Mouse (Mus musculus) natural killer cell, adult 2 months (primary cell): Measurements from ENCODE around the gene Lrtm2.
A peak's percentile ranks its signal among the peaks of the same experiment; 100 is the strongest.
"Not testable (repeated sequence)": the region's sequence is repeated elsewhere in the genome, so short reads cannot be mapped to it uniquely, and the experiment has no call there.

Experiments
- DNase-seq, 2 experiments: peaks; one replicate each; pipeline ENCODE4 v3.0.0; 2022; ENCODE audit warnings: low spot score in 2 of 2

The Lrtm2 gene

GRCm38 (mm10) chr6:119330506-119330905 lies at the start of gene Lrtm2:
TSS of gene Lrtm2 (minus strand) at chr6:119330766.
- DNase-seq = no peak

DNA sequence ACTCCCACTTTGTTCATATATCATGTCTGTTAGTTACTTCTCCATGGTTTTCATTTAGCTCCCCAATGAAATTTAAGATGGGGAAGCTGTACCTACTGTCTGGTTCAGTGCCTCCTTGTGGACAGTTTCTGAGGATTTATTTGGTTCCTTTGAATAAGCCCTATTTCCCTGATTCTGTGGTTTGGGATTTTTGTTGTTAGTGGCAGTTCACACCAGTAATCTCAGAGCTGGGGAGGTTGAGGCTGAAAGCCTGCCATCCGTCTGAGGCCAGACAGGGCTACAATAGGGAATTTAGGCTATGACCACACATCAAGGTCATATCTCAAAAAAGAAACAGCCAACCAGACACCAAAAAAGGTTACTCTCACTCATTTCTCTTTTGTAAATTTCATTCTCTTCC lies 48.1 kb upstream of the Lrtm2 start:
- DNase-seq = no peak

GRCm38 (mm10) chr6:119377613-119378012 lies 47.0 kb upstream of the Lrtm2 start:
- DNase-seq = peak; percentile 25 to 32

GRCm38 (mm10) chr6:119375035-119375434 lies 44.5 kb upstream of the Lrtm2 start:
- no peak for DNase-seq

- DNase-seq = peak; percentile 31 to 38
Measured at GRCm38 (mm10) chr6:119373000-119373705, 42.6 kb upstream of the Lrtm2 start.

DNA sequence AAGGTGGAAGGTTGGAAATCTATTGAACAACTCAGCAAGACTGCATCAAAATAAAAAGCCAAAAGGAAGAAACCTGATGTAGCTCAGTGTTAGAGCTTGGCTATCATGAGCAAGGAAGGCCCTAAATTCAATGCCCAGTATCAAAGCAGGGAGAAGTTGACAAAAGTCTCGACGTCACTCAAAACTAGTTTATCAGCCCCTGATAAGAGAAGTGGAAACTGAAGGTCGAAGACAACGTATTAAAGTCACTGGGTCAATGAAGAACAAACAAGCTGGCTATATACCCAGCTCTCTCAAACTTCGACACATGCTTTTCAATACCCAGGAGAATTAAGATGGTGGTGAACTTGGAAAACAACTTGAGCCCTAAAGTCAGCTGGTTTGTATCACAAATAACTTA lies 41.7 kb upstream of the Lrtm2 start:
- DNase-seq = no peak

DNA sequence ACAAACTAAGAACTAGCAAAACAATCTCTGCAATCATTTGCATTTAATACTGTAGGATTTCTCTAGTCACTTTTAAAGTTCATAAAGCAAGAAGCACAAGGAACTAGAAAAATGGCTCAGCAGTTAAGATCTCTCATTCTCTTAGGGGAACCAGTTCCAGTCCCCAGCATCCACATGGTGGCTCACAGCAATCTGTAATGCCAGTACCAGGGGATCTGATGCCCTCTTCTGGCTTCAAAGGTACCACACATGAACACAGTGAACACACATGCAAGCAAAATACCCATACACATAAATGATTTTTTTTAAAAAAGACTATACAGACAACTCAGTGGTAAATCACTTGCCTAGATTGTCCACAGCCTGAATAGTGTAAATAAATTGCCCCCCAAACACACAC lies 41.1 kb upstream of the Lrtm2 start:
- no peak for DNase-seq

GRCm38 (mm10) chr6:119367382-119367781 lies 36.8 kb upstream of the Lrtm2 start:
- no peak for DNase-seq

DNA sequence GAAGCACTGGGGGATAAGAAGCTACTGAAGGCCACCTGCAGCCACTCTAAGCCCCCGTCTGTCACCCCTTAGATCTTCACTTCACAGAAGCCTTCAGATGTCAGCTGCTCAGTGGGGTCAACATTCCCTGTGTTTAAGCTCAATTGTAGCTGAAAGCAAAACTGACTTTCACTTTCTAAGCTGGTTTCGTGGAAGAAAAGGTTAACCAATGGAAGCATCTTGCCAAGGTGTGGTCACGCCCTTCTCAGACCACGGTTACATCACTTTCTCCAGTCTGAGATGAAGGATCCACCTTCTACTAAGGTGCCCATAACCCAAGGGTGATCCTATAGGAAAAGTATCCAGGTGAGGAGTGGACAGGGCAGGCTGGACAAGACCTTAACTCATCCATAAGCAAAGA lies 36.2 kb upstream of the Lrtm2 start:
- not testable (repeated sequence) for DNase-seq

- DNase-seq = no peak
Measured at GRCm38 (mm10) chr6:119363593-119363992, 33.0 kb upstream of the Lrtm2 start.

GRCm38 (mm10) chr6:119360925-119361702 lies 30.5 kb upstream of the Lrtm2 start:
- DNase-seq = no peak

DNA sequence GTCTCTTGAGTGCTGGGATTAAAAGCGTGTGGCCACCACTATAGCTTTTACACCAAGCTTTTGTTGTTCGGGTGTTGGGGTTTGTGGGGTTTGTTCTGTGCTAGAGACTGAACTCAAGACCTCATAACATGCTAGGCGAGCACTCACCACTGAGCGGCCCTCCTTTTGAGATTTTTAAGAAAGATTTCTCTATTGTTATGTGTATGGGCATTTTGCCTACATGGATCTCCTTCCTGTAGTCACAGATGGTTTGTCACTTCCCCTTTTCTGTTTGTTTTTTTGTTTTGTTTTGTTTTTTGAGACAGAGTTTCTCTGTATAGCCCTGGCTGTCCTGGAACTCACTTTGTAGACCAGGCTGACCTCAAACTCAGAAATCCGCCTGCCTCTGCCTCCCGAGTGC lies 29.7 kb upstream of the Lrtm2 start:
- DNase-seq = not testable (repeated sequence)

- no peak for DNase-seq
Measured at GRCm38 (mm10) chr6:119358020-119358571, 27.5 kb upstream of the Lrtm2 start.

DNA sequence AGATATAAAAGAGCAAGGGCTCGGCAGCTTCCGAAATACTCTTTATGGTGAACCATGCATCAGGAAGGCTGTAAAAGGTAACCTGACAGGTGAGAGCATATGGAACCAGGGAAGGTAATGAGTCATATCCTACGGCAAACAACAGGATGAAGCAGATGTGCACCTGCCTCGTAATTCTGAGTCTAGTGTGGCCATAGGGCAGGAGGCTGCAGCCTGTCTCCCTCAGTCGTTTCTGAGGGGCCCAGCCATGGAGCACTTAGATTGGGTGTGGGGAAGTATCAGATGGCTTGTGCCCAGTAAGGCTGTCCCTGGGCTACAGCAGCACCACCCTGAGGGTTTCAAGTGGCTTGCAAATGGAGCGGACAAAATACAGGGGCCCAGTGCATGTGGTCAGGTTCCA lies 21.9 kb upstream of the Lrtm2 start:
- no peak for DNase-seq

- DNase-seq = no peak
Measured at GRCm38 (mm10) chr6:119351656-119352055, 21.1 kb upstream of the Lrtm2 start.

GRCm38 (mm10) chr6:119350703-119351198 lies 20.2 kb upstream of the Lrtm2 start:
- DNase-seq = no peak

DNA sequence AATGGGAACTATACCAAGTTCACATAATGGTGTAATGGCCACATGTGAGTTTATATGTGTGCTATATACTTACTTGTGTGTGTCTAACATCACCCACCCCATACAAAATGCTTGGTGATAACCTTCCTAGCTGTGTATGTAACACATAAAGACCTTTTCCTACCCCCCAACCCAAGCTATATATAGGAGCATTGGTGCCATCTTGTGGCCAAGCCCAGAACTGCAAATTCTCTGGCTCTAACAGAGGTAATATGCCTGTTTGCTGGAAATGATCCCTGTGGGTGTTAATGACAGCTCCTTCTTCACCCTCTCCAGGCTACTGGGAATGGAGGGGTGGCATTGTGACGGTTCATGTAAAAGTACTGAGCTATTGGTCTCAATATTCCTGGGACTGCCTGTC lies 17.7 kb upstream of the Lrtm2 start:
- peak; percentile 66 for DNase-seq

DNA sequence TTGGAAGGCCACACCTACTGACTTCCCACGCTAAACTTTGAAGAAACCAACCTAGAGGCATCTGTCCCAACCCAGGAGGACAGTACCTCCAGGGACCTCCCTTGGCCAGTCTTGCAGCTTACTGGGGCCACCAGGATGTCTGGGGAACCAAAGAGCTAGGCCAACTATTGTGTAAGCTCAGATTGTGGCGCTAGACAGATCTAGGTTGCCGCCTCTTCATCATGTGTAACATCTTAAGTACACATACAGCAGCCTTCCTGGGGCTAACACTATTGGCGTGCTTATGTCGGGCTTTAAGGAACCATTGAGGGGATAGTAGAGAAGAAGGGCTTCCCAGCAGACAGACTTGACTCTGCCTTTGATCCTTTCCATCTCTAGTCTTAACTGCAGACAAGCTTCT lies 17.2 kb upstream of the Lrtm2 start:
- no peak for DNase-seq

DNA sequence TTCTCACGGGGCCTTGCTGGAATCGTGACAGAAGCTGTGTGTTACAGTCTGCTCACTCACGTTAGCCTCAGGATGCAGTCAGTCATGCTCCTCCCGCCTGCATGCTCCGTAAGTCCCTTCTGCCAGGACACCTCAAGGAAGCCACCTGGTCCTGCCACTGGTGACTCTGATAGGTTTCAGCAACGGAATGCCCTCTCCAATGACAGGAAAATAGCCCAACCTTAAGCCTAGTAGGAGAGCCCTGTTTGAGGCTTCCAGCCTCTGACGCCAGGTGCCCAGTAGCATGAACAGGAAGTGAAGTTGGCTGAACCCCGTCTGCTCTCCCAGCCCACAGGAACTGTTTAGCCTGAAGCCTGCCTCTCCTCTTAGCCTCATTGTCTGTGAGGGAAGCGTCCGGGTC lies 15.7 kb upstream of the Lrtm2 start:
- DNase-seq = no peak

- DNase-seq = no peak
Measured at GRCm38 (mm10) chr6:119341409-119341808, 10.8 kb upstream of the Lrtm2 start.

DNA sequence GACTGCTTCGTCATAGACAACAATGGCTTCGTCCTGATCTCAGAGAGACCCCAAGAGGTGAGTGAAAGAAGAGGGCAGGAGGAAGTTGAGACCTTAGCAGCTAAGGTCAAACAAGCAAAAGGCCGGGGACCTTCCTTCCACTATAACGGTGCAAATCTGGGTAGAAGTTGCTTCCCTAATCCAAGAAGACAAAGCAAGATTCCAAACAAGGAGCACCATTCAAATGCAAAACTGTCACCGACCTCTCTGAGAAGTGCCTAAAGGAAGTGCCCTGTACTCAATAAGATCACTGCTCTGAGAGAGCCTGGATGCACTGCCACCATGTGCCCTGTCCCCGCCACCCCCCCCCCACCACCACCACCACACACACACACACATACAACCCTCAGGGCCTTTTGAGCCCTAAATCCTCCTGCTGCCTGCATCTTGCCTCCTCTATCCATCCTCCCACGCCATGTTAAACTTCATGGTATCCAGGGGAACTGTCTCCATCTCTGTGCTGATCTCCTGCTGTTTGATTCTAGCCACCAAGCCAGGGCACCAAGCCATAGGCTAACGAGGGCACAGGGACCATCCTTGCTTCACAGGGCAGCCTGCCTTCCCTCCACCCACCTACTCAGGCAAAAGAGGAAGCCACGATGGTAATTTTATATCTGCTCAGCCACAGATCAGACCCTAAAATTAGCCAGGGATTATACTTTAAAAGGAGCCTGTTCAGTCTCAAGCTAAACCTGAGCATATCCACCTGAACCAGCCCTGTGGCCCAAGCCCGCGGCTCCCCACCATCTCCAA lies 7.8 kb upstream of the Lrtm2 start:
- no peak for DNase-seq

DNA sequence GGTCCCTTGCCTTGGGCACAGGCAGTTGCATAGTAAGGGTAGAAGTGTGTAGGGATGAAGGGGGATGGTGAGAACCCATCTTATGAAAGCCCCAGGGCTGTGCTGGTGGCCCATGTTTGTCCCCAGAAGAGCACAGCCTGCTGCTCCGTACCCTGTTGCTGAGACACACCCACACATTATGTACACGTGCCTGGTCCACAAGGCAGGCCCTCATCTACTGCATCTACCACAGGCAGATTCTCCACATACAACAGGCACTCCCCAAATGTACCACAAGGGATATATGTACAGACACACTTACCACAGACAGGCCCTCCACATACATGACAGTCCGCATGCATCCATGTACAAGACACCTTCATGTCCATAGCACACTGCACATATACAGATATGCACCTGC lies 6.7 kb upstream of the Lrtm2 start:
- DNase-seq = no peak
